Mouse (Mus musculus) CH12.LX (cell line): ENCODE data around the gene Gm21983.

Experiments
- CTCF ChIP-seq, 2 experiments: IDR thresholded peaks in 1 of 2; conservative IDR thresholded peaks in 1 of 2; 2 replicates each; pipeline ENCODE4 v1.5.1; 2011 to 2012; ENCODE audit warnings: low read depth in 2 of 2, low read length in 2 of 2, improper control_type of control experiment in 1 of 2, inconsistent platforms in 1 of 2, mild to moderate bottlenecking in 1 of 2, moderate library complexity in 1 of 2
- POLR2A ChIP-seq: IDR thresholded peaks from 2 replicates; pipeline ENCODE4 v1.6.1; 2011; ENCODE audit warnings: low read depth, mild to moderate bottlenecking, improper control_type of control experiment, low read length
- SIN3A ChIP-seq: IDR thresholded peaks from 2 replicates; pipeline ENCODE4 v1.6.1; 2012; ENCODE audit warnings: low read length, improper control_type of control experiment, inconsistent platforms
- SMC3 ChIP-seq: IDR thresholded peaks from 2 replicates; pipeline ENCODE4 v1.6.1; 2011; ENCODE audit warnings: low read depth, low read length, improper control_type of control experiment
- UBTF ChIP-seq: IDR thresholded peaks from 2 replicates; pipeline ENCODE4 v1.6.1; 2012; ENCODE audit warnings: low read depth, mild to moderate bottlenecking, inconsistent platforms, low read length, improper control_type of control experiment, moderate library complexity
- USF1 ChIP-seq: IDR thresholded peaks from 2 replicates; pipeline ENCODE4 v1.6.1; 2014; ENCODE audit warnings: low read depth, mild to moderate bottlenecking, inconsistent platforms, low read length, improper control_type of control experiment
- ZC3H11A ChIP-seq: IDR thresholded peaks from 2 replicates; pipeline ENCODE4 v1.6.1; 2012; ENCODE audit warnings: low read depth, mild to moderate bottlenecking, inconsistent platforms, low read length, improper control_type of control experiment
- ZKSCAN1 ChIP-seq: IDR thresholded peaks from 2 replicates; pipeline ENCODE4 v1.6.1; 2012; ENCODE audit warnings: low read depth, inconsistent platforms, low read length, improper control_type of control experiment, borderline replicate concordance

GRCm38 (mm10) chr7:27159256-27159655, 21.6 kb downstream of the Gm21983 start:
- TF ChIP-seq POLR2A (no peak), CTCF (conservative IDR thresholded peaks at IDR 0.05 in 1 of 2, IDR thresholded peaks at IDR 0.05 in 1 of 2; ENCODE audit: low read depth in 2 of 2, low read length in 2 of 2) (no peak), SMC3 (no peak), USF1 (no peak), UBTF (no peak), ZKSCAN1 (no peak), SIN3A (no peak), ZC3H11A (no peak)
